Mouse (Mus musculus): ENCODE measurements around the gene Btrc. TPM values are rescaled to one million over a fixed set of nuclear protein-coding genes. Genes with fewer than 3 reads are reported as not detected.
A peak's percentile ranks its signal among the peaks of the same experiment; 100 is the strongest.
"Not testable (repeated sequence)": the region's sequence is repeated elsewhere in the genome, so short reads cannot be mapped to it uniquely, and the experiment has no call there.

The Btrc gene
- total RNA-seq, 2 experiments from 2014 or later = 39.6 to 43.8 TPM

DNA sequence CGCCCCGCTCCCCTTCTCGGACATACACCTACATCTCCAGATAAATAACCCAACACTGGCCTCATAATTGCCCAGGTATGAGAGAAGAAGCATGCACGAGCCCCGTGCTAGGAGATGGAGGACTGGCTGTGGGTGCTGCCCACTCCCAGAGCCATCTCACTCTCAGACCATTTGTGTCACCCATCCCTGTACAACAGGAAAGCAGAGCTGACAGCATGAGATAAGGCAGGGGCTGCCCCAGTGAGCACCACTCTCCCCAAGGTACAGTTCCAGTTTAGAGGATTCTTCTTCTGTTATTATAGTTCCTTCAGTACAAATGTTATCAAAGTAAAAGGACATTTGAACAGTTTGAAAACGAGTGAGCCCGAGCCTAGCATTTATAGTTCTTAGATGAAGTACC lies 163.8 kb downstream of the Btrc start:
- DNase-seq (ENCODE audit: low spot score in 2 of 2) = no peak

DNA sequence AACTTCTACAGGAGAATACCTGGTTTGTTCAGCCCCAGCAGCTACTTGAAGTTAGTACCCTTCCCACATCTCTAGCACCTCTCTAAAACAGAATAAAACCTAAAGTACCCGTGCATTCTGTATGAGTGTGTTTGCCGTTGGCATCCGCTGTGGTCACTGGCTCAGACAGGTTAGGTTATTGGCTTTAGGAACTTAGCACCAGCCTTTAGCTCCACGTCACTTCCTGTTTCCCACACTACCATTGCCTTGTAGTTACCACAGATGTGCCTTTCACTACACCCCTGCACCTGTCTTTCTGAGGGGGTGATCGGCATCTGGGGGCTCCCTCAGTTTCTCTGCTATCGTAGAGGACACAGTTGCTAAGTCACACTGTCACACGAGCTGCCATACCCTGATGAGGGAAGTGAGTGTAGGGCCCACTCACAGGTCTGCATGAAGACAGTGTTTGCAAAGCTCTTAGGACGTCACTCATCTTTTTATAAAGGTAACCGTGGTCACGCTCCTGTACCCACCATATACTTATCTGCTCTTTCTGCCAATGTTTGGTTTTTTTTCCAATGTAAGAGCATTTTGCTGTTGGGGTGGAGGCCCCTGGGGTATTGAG lies 164.5 kb downstream of the Btrc start:
- no peak for DNase-seq (ENCODE audit: low spot score in 2 of 2)

DNA sequence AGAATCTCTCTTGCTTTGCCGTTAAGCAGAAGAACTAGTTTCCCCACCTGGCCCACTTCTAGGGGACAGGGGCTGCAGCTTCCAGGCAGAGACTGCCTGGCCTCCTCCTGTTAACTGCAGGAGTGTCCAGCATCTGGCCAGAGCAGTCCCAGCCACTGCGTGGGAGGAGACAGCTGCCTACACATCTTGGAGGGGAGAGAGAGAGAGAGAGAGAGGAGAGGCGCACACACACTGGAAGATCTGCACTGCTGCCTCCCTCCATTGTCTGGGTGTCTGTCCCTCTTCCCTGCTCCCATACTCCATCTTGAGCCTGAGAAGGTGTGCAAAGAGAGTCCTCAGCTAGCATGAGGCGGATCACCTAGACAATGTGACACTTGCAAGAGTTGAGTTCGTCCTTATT lies 165.8 kb downstream of the Btrc start:
- DNase-seq (ENCODE audit: low spot score in 2 of 2) = no peak

GRCm38 (mm10) chr19:45530200-45530995 lies 166.9 kb downstream of the Btrc start:
- DNase-seq (ENCODE audit: low spot score in 2 of 2) = no peak

GRCm38 (mm10) chr19:45531554-45531953 lies 168.0 kb downstream of the Btrc start:
- no peak for DNase-seq (ENCODE audit: low spot score in 2 of 2)

DNA sequence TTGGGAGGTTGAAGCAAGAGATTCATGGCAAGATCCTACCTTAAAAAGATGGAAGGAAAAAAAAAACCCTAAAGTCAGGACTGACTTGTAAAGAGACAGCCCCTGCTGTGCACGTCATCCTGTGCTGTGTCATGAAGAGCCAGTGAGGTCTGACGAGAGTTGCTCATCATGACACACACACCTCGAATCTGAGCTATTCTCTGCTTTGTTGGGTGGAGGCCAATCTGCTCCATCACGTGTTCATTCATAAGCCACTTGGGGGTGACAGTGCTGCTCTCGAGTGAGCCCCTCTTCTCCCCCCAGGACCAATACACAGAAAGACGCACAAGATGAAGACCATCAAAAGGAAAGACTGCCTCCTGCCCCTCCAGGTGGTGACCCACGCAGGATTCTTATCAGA lies 170.1 kb downstream of the Btrc start:
- DNase-seq (ENCODE audit: low spot score in 2 of 2) = no peak

DNA sequence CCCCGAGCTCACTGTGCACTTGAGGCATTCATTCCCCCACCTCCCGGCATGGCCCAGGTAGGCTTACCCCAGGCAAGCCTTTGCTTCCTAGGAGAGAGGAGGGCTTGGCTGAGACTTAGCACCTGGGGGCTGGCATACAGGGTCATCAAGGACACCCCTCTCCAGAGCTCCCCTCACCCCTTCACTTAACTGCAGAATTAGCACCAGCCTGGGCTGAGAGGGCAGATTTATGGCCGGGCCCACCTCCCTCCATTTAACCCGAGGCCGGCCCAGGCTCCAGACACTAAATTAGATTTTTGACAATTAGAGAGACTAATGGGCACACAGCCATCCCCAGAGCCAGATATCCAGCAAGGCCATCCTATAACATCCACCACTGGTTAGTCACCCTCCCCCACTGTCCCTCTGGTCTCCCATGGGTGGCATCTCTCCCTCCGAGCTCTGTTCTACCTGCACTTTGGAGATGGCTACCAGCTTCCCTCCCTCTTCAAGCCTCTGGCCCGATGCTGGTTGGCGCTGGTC lies 171.7 kb downstream of the Btrc start:
- no peak for DNase-seq (ENCODE audit: low spot score in 2 of 2)

DNA sequence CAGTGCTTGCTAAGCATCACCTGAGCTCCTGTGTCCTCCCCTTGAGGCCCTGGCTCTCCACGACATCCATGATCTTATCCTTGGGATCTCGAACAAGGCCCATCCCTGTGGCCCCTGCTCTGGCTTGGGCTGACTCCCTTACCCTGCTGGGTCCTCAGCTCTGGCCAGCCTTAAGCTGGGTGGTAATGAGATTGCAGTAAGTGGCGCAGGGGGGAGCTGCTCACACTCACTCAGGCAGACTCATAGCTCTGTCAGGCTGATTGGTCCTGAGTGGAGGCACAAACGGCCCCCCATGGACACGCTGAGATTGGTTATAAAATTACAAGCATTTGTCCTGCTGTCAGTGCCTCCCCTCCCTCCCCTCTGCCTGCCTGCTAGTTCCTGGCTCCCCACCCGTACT lies 172.4 kb downstream of the Btrc start:
- DNase-seq (ENCODE audit: low spot score in 2 of 2) = no peak

DNA sequence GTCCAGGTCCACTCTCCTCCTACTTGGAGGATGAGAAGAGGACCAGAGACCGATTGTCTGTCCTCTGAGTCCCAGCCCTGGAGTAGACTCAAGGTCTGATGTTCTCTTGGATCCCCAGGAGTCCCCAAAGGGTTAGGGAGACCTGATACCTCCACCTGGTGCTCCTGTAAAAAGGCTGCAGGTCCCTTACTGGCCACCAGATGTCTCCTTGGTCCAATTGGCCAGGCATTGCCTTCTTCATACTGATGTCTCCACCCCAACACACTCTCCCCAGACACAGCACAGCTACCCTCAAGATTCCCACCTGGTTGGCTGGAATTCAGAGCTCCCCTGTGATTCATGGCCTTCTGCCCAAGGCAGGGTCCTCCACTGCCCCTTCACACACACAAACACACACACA lies 174.0 kb downstream of the Btrc start:
- DNase-seq (ENCODE audit: low spot score in 2 of 2) = no peak

- DNase-seq (ENCODE audit: low spot score in 2 of 2) = no peak
Observed at GRCm38 (mm10) chr19:45540657-45541408, 177.3 kb downstream of the Btrc start.

DNA sequence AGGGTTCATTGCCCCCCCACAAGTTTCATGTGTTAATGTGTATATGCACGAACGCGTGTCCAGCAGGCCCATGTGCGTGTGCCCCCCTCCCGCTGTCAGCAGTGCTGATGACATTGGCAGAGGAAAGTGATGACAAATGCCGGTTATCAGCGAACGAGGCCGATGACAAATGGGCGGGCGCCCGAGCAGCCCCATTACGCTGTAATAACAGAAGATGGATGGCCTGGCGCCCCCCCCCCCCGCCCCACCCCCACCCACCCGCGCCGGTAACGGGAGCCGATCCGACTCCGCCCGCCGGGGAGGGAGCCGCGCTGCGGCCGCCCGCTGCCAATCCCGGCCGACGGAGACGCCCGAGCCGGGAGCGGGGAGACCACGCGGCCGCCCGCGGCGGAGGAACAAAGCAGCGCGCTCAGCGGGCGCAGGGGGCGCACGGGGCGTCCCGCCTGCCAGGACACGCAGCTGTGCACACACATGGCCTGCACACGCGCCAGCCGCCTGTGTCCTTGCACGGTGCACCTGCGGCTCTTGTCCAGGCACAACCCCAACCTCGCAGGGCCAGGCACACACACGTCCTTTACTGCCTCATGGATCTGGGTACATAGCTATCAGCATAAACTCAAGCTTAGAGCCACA lies 178.0 kb downstream of the Btrc start:
- peak in 1 of 2 experiments; percentile 45 for DNase-seq (ENCODE audit: low spot score in 2 of 2)

- DNase-seq (ENCODE audit: low spot score in 2 of 2) = no peak
Observed at GRCm38 (mm10) chr19:45542061-45542460, 178.5 kb downstream of the Btrc start.

DNA sequence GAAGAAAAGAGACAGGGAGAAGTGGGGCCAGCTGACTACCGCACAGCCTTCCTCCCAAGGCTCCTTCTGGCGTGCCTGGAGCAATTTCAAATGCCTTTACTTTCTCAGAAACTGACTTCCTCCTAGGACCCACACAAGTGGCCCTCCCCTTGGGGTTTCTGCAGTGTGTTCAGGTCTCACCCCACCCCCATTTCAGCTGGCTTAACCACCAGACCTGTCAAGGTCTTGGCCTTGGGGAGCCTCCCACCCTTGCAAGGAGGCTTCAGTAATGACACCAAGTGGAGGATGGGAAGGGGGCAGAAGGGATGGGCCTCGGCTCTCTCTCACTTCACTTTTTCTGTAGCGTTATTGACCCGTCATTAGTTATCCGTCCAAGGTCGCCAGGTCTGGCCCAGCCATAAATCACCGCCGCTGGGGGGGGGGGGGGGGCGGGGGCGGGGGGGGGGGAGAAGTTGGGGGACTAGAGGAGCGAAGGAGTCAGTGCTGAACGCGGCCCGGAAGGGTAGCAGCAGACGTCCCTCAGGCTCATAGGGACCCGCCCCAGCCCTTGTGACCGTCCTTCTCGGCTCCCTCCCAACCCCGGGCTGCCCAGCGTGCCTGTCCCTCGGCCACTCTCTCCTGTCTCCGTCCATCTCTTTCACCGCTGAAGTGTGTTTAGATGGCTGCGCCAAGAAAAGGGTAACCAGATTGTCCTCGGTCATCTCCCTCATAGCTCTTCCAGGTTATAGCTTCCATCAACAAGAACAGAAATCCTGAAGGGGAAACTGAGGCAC lies 180.8 kb downstream of the Btrc start:
- DNase-seq (ENCODE audit: low spot score in 2 of 2) = no peak

DNA sequence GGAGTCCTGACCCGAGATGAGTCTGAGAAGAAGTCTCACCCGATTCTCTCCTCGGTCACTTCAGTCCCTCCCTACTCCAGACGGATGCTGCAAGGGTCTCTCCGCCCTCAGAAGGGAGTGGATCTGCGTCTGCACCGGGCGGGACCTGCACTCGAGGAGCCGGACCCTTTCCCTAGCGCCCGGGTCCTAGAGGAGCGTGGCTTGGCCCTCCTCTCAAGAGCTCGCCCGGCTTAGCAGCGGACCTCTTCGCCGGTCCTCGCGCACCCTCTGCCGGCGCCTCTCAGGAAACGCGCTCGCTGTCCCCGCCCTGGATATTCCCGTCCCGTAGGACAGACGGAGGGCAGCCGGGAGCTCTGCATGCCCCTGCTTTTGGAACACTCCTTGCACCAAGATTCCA lies 181.4 kb downstream of the Btrc start:
- peak; percentile 82 to 83 for DNase-seq (ENCODE audit: low spot score in 2 of 2)

GRCm38 (mm10) chr19:45548196-45548595 lies 184.7 kb downstream of the Btrc start:
- DNase-seq (ENCODE audit: low spot score in 2 of 2) = not testable (repeated sequence)

DNA sequence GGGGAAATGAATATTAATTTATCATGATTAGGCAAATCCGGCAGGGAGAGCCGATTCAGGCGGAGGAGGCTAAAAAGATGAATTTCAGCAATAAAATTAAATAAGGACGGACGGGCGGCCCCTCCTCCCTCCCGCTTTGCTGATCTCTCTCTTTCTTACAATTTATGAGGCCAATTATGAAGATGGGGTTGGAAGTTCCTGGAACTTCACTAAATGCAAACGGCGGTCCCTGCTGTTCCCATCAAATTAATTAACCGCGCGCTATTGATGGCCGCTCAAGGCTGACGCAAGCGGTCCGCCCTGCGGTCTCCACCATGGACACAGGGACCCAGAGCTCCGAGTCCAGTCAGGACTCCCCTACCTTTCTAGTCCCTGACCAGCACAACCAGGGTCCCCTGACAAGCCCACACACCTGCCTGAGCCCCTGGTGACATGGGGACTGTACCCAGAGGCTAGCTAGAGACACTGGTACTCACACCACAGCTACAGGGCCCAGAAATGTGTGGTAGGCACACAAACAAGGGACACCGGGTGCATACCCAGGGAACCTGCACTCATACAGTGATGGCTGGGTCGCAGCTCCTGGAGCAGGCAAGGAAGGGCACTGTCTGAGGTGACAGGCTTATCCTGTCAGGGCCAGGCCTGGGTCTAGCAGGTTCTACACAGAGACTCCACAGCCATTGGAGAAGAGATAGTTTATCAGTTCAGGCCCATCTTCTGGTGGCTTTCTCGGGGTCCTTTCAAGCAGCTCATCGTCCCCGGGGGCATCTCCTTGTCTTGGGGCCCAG lies 185.8 kb downstream of the Btrc start:
- no peak for DNase-seq (ENCODE audit: low spot score in 2 of 2)

DNA sequence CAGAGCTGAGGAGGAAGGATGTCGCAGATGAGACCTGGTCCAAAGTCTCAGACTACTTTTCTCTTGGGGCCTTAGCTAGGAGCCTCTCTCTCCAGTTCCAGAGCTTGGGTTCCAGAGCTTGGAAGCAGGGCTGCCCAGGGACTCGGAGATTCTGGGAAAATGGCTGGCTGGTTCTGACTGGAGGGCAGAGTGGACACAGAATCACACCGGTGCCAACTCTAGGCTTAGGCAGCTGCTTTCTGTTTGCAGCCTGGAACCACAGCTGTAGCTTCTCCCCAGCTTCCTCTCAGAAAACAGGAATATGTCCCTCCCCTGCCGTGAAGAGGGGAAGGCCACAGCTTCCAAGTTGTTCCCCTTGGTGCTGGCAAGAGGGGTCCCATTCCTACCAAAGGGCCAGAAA lies 186.4 kb downstream of the Btrc start:
- no peak for DNase-seq (ENCODE audit: low spot score in 2 of 2)

DNA sequence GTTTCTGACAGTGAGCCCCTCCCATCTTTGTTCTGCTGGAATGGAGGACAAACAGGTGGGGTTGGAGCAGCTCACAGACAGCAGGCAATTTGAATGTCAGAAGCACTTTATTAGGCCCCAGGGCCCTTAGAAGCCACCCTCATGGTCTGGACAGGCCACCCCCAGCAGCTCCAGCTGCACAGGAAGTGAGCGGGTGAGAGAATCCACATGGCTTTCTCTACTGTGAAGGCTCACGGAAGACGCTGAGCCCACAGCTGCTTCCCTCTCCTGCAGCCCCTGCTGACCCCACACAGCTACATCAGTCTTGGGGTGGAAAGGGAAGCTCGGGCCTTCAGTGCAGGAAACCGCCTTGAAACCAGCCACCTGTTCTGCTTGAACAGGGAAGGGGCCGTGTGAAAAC lies 188.7 kb downstream of the Btrc start:
- DNase-seq (ENCODE audit: low spot score in 2 of 2) = no peak

GRCm38 (mm10) chr19:45554136-45554535 lies 190.6 kb downstream of the Btrc start:
- DNase-seq (ENCODE audit: low spot score in 2 of 2) = no peak
